Mouse (Mus musculus) cerebellum, adult 18-20 months (tissue): Measurements from ENCODE around the gene Hpgds.

Experiments used
- DNase-seq, 2 experiments: peaks; one replicate each; pipeline ENCODE4 v3.0.0; 2021

The Hpgds gene

GRCm38 (mm10) chr6:65144621-65145205 is at the start of gene Hpgds:
TSS of gene Hpgds (minus strand) at chr6:65144908.
- no peak for DNase-seq

- no peak for DNase-seq
These were observed 20.3 kb upstream of the Hpgds start for GRCm38 (mm10) chr6:65164977-65165376.

- DNase-seq = no peak
These were observed 19.4 kb upstream of the Hpgds start for GRCm38 (mm10) chr6:65164137-65164536.

- DNase-seq = no peak
These were observed 14.8 kb upstream of the Hpgds start for GRCm38 (mm10) chr6:65159381-65159942.

- DNase-seq = peak; percentile 65 to 75
These were observed 12.3 kb upstream of the Hpgds start for GRCm38 (mm10) chr6:65157042-65157441.

GRCm38 (mm10) chr6:65153570-65153969 is 8.9 kb upstream of the Hpgds start:
- DNase-seq = no peak

GRCm38 (mm10) chr6:65150703-65151102 is 6.0 kb upstream of the Hpgds start:
- DNase-seq = peak; percentile 17 to 24

GRCm38 (mm10) chr6:65146363-65146762 is 1.7 kb upstream of the Hpgds start:
- no peak for DNase-seq

- DNase-seq = no peak
These were observed 2.4 kb downstream of the Hpgds start for GRCm38 (mm10) chr6:65142316-65142715.

GRCm38 (mm10) chr6:65140750-65141243 is 3.9 kb downstream of the Hpgds start:
- DNase-seq = no peak

GRCm38 (mm10) chr6:65140082-65140749 is 4.5 kb downstream of the Hpgds start:
- no peak for DNase-seq

- DNase-seq = no peak
These were observed 6.5 kb downstream of the Hpgds start for GRCm38 (mm10) chr6:65138243-65138642.

GRCm38 (mm10) chr6:65137802-65138201 is 6.9 kb downstream of the Hpgds start:
- no peak for DNase-seq

GRCm38 (mm10) chr6:65132376-65132775 is 12.3 kb downstream of the Hpgds start:
- DNase-seq = no peak

GRCm38 (mm10) chr6:65126074-65126726 is 18.5 kb downstream of the Hpgds start:
- DNase-seq = peak; percentile 43 to 44

- DNase-seq = no peak
These were observed 27.2 kb downstream of the Hpgds start for GRCm38 (mm10) chr6:65117540-65117939.

- DNase-seq = no peak
These were observed 29.8 kb downstream of the Hpgds start for GRCm38 (mm10) chr6:65114902-65115301.

GRCm38 (mm10) chr6:65079139-65079538 is 65.6 kb downstream of the Hpgds start:
- DNase-seq = peak in 1 of 2 experiments; percentile 10

- peak in 1 of 2 experiments; percentile 9 for DNase-seq
These were observed 69.5 kb downstream of the Hpgds start for GRCm38 (mm10) chr6:65075201-65075600.
